Mouse (Mus musculus) kidney, postnatal 36 days (tissue): ENCODE results near the gene Tyrobp.

Experiments
- DNase-seq, 2 experiments: peaks; one replicate each; pipeline ENCODE4 v3.0.0; 2021 to 2022; ENCODE audit warnings: mixed read lengths in 2 of 2

Tyrobp gene

GRCm38 (mm10) chr7:30429327-30429726 is 15.8 kb downstream of the Tyrobp start:
- no peak for DNase-seq

- no peak for DNase-seq
These were observed 16.6 kb downstream of the Tyrobp start for GRCm38 (mm10) chr7:30430191-30430590.

DNA sequence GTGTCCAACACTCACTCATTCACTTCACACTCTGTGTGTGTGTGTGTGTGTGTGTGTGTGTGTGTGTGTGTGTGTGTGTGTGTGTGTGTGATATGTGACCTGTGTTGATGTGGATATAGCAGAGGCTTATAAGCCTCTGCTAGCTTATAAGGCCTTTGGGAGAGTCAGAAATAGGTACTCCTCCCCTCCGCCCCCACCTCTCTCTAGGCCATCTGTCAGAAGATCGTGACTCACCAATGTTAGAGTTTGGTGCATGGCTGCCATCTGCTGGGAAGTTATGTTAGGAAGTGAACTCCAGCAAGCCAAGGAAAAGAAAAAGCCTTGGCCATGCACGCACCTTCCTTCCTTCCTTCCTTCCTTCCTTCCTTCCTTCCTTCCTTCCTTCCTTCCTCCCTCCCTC is 18.2 kb downstream of the Tyrobp start:
- peak; percentile 66 to 80 for DNase-seq

DNA sequence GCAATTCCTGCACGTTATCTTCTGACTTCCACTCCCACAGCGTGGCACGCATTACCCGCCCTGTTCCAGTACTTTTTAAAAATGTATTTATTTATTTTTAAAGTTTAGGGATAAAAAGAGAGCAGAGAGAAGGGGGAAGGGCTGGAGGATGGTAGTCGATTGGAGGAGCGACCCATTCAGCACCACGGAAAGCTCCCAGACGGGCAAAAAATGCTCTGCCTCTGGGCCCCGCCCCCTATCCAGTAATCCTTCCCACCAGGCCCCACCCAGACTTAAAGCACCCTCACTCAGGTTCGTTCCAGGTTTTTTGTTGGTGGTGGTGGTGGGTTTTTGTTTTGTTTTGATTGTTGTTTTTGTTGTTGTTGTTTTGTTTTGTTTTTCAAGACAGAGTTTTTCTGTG is 20.7 kb downstream of the Tyrobp start:
- peak; percentile 58 to 87 for DNase-seq

- no peak for DNase-seq
These were observed 21.1 kb downstream of the Tyrobp start for GRCm38 (mm10) chr7:30434701-30435100.

GRCm38 (mm10) chr7:30435156-30435555 is 21.6 kb downstream of the Tyrobp start:
- DNase-seq, result no peak

DNA sequence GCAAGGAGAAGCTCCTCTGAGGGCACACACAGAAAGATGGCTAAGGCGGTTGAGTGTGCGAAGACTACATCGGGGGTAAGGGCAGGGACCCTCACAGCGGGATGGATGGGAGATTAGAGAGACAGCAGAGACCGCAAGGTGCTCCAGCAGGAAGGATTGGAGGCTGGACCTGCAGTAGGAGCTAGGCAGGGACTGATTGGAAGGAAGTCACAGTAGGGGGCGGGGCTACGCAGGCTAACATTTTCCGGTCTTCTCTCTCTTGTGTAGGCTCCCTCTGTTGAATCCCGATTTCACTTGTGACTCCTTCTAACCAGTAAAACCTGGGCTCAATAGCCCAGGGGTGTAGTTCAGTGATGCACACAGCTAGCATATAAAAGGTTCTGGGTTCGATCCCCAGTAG is 23.3 kb downstream of the Tyrobp start:
- DNase-seq, result no peak

GRCm38 (mm10) chr7:30439734-30440133 is 26.2 kb downstream of the Tyrobp start:
- DNase-seq, result no peak

DNA sequence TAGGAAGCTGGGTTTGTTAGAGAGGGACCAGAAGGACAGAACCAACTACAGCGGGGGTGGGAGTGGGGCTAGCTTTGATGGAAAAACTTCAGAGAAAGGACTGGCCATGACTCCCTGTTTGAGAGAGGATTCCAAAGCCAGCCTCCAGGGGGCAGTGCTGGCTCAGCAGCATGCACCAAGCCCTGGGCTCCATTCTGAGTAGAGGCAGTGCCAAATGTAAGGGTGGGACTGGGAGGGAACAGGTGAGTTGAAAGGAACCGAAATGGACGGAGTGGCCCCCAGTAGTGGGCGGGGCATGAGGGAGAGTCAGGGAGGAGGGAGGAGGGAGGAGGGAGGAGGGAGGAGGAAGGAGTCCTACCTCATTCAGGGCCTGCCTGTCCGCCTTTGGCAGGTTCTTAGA is 27.1 kb downstream of the Tyrobp start:
- DNase-seq, result peak in 1 of 2 experiments; percentile 70

GRCm38 (mm10) chr7:30443696-30444095 is 30.1 kb downstream of the Tyrobp start:
- no peak for DNase-seq

DNA sequence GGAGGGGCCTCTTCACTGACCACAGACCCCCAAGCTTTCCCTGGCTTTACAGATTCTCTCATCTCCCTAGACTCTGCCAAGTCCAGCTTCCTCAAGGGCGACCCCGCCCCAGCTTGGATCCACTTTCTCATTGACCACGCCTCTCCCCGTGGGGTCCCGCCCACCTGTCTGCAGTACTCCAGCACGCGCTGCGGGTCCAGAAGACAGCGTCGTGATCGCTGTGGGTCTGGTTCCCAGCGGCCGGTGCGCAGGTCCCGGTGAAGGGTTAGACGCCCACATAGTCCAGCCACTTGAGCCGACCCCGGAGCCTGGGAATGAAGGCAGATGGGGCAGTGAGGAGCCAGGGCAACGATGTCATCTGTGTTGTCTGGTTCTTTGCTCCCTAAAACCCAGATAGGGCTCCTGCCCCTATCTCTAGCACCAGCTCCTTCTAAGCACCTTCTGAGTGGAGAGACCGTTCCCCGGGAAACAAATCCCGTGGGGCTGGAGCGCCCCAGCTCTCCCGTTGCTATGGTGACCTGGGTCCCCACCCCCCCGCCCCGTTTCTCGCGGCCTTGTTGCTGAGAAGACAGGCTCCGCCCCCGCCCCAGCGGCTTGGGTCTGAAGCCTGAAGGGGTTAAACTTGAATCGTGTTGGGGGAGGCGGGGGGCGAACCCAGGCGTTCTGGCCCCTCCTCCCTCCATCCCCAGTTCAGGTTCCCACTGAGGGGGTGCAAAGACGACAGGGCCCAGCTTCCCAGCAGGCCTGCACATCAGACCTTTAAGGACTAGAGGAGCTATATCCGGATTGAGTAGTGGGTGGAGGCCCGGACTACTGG is 30.8 kb downstream of the Tyrobp start:
- peak in 1 of 2 experiments; percentile 50 for DNase-seq

GRCm38 (mm10) chr7:30444971-30445751 is 31.6 kb downstream of the Tyrobp start, which contains the start of gene Aplp1:
Aplp1 (minus strand) TSS chr7:30445535.
- peak; percentile 33 to 79 for DNase-seq

DNA sequence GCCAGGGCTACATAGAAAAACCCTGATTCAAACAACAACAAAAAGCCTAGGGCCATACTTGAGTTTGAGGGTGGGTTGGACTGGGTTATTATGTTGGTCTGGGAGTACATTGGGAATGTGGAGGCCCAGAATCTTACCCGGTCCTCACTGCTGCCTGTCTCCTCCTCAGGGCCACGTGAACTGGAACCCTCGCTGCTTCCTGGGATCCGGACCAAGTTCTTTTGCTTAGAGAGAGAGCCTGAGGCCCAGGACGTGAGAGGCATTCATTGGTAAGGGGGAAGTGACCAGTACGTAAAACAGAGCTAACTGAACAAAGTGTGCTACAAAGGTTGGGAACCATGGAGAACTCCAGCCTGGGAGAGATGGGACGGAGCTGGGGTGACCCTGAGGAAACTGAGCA is 36.7 kb downstream of the Tyrobp start:
- no peak for DNase-seq

DNA sequence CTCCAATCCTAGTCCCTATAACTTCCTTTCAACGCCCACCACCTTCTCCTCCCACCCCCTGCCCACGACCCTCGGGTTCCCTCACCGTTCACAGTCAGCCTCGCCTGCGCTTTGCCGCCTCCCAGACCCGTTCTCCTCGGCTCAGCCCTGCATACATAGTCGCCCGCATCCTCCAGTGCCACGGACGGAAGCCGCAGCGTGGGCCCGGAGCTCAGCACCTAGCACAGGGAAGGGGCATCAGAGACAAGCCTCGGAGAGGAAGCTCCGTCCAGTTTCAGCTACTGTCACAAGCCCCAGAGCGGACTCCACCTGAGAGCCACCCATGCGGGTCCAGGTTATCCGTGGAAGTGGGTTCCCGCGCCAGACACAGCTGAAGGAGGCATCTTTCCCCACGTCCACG is 39.8 kb downstream of the Tyrobp start:
- no peak for DNase-seq

- peak; percentile 60 to 79 for DNase-seq
These were observed 40.2 kb downstream of the Tyrobp start for GRCm38 (mm10) chr7:30453766-30454165.

GRCm38 (mm10) chr7:30454259-30454658 is 40.7 kb downstream of the Tyrobp start:
- no peak for DNase-seq

- DNase-seq, result no peak
These were observed 42.9 kb downstream of the Tyrobp start for GRCm38 (mm10) chr7:30456487-30456886.

DNA sequence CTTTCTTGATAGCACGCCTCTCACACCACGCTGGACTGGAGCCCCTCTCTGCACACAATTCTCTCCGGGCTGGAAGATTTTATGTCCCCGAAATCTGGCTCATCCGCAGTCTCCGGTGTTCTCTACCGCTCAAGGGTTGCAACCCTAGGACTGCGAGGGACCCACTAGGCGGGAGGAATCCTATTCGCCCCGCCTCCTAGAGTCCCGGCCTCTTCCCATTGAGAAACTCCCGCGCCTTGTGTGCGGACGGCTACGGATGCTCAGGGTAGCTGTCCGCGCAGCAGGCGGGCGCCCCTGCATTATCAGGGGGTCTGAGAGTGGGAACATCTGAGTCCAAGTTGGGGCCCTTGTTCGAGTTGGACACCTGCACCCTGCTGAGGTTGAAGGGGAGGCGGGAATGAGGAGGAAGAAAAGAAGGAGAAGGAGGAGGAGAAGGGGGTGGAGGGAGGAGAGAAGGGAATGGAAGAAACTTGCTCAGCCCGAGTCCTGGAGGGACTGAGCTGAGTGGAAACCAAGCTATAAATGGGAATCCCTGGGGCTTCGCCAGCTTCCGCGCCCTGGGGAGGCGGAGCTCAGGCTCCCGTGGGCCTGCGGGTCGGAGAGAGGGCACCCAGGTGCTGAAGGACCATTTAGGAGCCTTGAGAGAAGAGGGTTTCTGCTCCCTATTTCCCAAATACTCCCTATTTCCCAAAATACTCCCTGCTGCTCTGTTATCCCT is 43.5 kb downstream of the Tyrobp start:
- no peak for DNase-seq

DNA sequence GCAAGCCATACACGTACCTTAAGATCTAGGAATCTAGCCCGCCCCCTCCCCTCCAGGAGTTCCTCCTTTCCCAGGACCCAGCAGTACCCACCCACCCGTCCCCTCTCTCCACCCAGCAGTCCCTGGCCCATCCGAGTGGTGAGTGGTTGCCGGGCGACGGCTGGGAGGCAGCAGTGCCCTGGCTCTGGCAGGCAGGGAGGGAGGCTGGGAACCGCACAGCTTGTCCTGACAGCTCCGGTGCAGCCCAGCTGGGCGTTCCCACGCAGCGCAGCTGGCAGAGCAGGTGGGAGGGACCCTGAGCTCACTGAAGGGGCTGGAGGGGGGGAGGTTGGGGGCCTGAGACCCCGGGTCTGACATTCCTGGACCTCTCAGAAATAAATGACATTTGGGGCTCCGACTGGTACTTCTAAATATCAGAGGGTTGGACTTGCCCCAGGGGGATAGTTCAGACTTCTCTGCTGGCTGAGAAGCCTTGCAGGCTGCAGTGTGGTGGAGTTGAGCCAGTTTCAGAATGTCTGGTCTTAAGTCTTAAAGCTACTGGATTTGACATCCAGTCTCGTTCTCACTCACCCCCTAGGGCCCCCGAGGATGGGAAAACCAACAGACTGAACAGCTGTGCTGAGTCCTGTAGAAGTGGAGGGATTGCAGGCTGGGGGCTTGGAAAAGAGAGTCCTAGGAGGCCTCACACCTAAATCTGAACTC is 44.2 kb downstream of the Tyrobp start, which contains the start of the genes Kirrel2 and Nphs1:
TSS of gene Kirrel2 (minus strand) at position 62 of the 702 bp plus-strand sequence.
TSS of gene Nphs1 (plus strand) at position 687 of the 702 bp plus-strand sequence.
- DNase-seq, result peak in 1 of 2 experiments; percentile 12

DNA sequence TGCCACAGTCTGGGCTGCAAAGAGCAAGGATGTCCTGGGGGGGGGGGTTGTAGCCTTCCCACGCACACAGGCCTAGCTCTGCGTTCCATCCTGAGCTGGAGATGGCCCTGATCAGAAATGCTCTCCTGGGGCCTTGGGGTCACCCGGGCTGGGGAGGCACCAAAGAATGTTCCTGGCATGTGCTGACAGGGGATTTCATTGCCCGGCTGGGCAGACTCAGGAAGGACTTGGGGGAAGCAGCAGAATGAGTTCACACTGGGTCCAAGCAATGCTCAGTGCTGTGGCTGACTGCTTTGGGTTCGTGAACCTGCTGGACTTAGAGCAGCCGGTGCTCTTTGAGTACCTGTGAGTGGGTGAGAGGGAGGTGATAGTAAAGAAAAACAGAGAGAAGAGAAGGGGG is 45.9 kb downstream of the Tyrobp start:
- no peak for DNase-seq

DNA sequence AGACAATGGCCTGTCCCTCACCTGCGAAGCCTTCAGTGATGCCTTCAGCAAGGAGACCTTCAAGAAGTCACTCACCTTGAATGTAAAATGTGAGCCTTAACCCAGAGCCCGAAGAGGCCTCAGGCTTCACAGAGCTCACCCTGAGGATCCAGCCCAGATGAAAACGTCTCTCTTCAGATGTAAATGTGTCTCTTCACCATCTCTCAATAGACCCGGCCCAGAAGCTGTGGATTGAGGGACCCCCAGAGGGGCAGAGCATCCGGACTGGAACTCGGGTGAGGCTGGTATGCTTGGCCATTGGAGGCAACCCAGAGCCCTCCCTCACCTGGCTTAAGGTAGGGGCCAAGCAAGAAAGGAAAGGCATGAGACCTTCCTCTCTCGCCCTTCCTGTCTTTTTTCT is 50.0 kb downstream of the Tyrobp start:
- no peak for DNase-seq

DNA sequence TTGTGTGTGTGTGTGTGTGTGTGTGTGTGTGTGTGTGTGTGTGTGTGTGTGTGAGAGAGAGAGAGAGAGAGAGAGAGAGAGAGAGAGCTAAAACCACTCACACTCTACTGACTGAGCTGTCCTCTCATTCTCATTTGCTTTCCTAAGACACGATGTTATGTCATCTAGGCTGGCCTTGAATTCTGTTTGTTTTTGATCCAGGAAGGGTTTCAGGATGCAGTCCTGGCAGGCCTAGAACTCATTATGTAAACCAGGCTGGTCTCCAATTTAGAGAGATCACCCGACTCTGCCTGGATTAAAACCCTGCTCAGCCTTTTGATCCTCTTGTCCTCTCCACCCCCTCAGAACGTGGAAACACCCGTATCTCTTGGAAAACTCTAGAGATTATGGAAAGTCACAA is 50.4 kb downstream of the Tyrobp start:
- no peak for DNase-seq
